Mouse (Mus musculus): ENCODE measurements around the gene Tradd. TPM values are rescaled to one million over a fixed set of nuclear protein-coding genes. Genes with fewer than 3 reads are reported as not detected.

Gene Tradd
- polyA plus RNA-seq (2012; ENCODE audit: insufficient read depth, insufficient read length, missing spikeins) = 23.6 and 26.2 TPM in 2 replicates

GRCm38 (mm10) chr8:105264024-105264982 lies at the start of gene Tradd, which contains the start of gene Fbxl8:
TSS of gene Tradd (minus strand) at chr8:105264609.
TSS of gene Fbxl8 (plus strand) at chr8:105264648.
- Histone ChIP-seq H3K4me3 (ENCODE audit: insufficient read depth, low read length) (peak within 1 kb of the TSS; percentile 84), H3K4me1 (ENCODE audit: control insufficient read depth, insufficient read depth, low read length) (peaks cover 29% of the 10 kb centered on the region), H3K27ac (ENCODE audit: insufficient read depth, low read depth, low read length) (peak within 1 kb of the TSS; percentile 42)
- no peak for TF ChIP-seq CTCF (IDR thresholded peaks at IDR 0.05; ENCODE audit: low read depth, low read length)

DNA sequence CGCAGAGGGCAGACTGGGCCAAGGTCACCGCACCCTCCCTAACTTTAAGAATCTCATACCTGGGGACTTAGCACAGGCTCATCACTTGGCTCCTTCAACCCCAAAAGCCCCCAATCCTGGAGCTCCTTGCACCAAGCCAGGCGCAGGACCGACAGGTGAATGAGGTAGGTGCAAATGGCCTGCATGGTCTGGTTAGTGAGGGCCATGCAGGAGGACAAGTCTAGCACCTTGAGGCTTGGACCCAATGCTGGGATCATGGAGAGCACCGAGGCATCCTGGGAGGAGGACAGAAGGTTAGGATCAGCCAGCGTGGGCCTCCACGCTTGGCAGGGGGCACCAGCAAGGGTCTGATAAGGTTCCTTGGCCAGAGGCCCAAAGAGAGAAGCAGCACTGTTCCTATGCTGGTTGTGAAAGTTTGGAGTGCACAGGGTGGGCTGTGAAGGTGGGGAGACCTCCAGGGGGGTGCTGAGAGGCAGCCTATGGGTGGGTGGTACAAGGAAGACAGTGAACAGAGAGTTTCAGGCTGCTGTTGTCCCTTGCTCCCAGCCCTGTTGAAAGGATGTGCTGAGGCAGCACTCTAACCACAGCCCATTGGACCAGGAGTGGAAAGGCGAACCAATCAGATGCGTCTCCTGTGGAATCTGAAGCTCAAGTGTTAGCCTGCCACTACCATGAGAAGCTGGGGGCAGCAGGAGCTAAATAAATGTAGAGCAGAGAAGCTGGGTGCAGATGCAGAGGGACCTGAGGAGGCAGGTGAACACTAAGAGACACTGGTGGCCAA lies 49.4 kb upstream of the Tradd start:
- TF ChIP-seq CTCF (IDR thresholded peaks at IDR 0.05; ENCODE audit: low read depth, low read length) (no peak), POLR2A (IDR thresholded peaks at IDR 0.05; ENCODE audit: borderline replicate concordance, low read depth, low read length) (no peak)
- Histone ChIP-seq H3K27ac (ENCODE audit: insufficient read depth, low read depth, low read length) (no peak overlapping the region), H3K4me1 (ENCODE audit: control insufficient read depth, insufficient read depth, low read length) (peaks cover 9% of the 10 kb centered on the region), H3K4me3 (ENCODE audit: insufficient read depth, low read length) (no peak overlapping the region)

GRCm38 (mm10) chr8:105312891-105313481 lies 48.6 kb upstream of the Tradd start:
- Histone ChIP-seq H3K27ac (ENCODE audit: insufficient read depth, low read depth, low read length) (no peak overlapping the region), H3K4me3 (ENCODE audit: insufficient read depth, low read length) (no peak overlapping the region), H3K4me1 (ENCODE audit: control insufficient read depth, insufficient read depth, low read length) (peaks cover 9% of the 10 kb centered on the region)
- TF ChIP-seq CTCF (IDR thresholded peaks at IDR 0.05; ENCODE audit: low read depth, low read length) (no peak), POLR2A (IDR thresholded peaks at IDR 0.05; ENCODE audit: borderline replicate concordance, low read depth, low read length) (no peak)

GRCm38 (mm10) chr8:105311718-105312117 lies 47.3 kb upstream of the Tradd start:
- Histone ChIP-seq H3K4me3 (ENCODE audit: insufficient read depth, low read length) (no peak overlapping the region), H3K27ac (ENCODE audit: insufficient read depth, low read depth, low read length) (no peak overlapping the region), H3K4me1 (ENCODE audit: control insufficient read depth, insufficient read depth, low read length) (peaks cover 6% of the 10 kb centered on the region)
- no peak for TF ChIP-seq POLR2A (IDR thresholded peaks at IDR 0.05; ENCODE audit: borderline replicate concordance, low read depth, low read length)
- TF ChIP-seq CTCF (IDR thresholded peaks at IDR 0.05; ENCODE audit: low read depth, low read length) = no peak

- H3K4me3 ChIP-seq (ENCODE audit: insufficient read depth, low read length) = no peak overlapping the region
- no peak for TF ChIP-seq POLR2A (IDR thresholded peaks at IDR 0.05; ENCODE audit: borderline replicate concordance, low read depth, low read length)
- TF ChIP-seq CTCF (IDR thresholded peaks at IDR 0.05; ENCODE audit: low read depth, low read length) = no peak
- H3K27ac ChIP-seq (ENCODE audit: insufficient read depth, low read depth, low read length) = no peak overlapping the region
- H3K4me1 ChIP-seq (ENCODE audit: control insufficient read depth, insufficient read depth, low read length) = peaks cover 6% of the 10 kb centered on the region
Observed at GRCm38 (mm10) chr8:105310118-105310517, 45.7 kb upstream of the Tradd start.

GRCm38 (mm10) chr8:105309142-105309847 lies 44.9 kb upstream of the Tradd start:
- TF ChIP-seq POLR2A (IDR thresholded peaks at IDR 0.05; ENCODE audit: borderline replicate concordance, low read depth, low read length) (no peak), CTCF (IDR thresholded peaks at IDR 0.05; ENCODE audit: low read depth, low read length) (no peak)
- H3K4me1 ChIP-seq (ENCODE audit: control insufficient read depth, insufficient read depth, low read length) = peaks cover 11% of the 10 kb centered on the region
- H3K4me3 ChIP-seq (ENCODE audit: insufficient read depth, low read length) = no peak overlapping the region
- no peak overlapping the region for H3K27ac ChIP-seq (ENCODE audit: insufficient read depth, low read depth, low read length)

GRCm38 (mm10) chr8:105308428-105308827 lies 44.0 kb upstream of the Tradd start:
- peaks cover 20% of the 10 kb centered on the region for H3K4me1 ChIP-seq (ENCODE audit: control insufficient read depth, insufficient read depth, low read length)

DNA sequence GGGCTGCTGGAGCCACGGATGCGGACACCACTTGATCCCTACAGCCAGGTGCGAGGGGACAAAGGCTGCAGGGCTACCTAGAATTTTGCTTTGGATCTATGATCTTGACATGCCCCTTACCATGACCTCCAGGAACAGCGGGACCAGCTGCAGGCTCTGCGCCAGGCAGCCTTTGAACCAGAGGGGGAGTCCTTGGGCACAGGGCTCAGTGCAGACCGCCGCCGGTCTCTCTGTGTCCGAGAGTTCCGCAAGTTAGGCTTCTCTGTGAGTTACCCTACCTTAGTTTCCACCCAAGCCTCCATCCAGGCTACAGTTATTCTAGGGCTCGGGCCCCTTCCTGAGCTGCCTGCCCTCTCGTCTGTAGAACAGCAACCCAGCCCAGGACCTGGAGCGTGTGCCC lies 43.3 kb upstream of the Tradd start:
- H3K4me1 ChIP-seq (ENCODE audit: control insufficient read depth, insufficient read depth, low read length) = peaks cover 25% of the 10 kb centered on the region
- TF ChIP-seq POLR2A (IDR thresholded peaks at IDR 0.05; ENCODE audit: borderline replicate concordance, low read depth, low read length) (no peak), CTCF (IDR thresholded peaks at IDR 0.05; ENCODE audit: low read depth, low read length) (no peak)
- H3K4me3 ChIP-seq (ENCODE audit: insufficient read depth, low read length) = no peak overlapping the region
- H3K27ac ChIP-seq (ENCODE audit: insufficient read depth, low read depth, low read length) = no peak overlapping the region

More at GRCm38 (mm10) chr8:105308428-105308827, 44.0 kb upstream of the Tradd start:
- no peak overlapping the region for H3K27ac ChIP-seq (ENCODE audit: insufficient read depth, low read depth, low read length)
- H3K4me3 ChIP-seq (ENCODE audit: insufficient read depth, low read length) = no peak overlapping the region
- no peak for TF ChIP-seq CTCF (IDR thresholded peaks at IDR 0.05; ENCODE audit: low read depth, low read length)
- TF ChIP-seq POLR2A (IDR thresholded peaks at IDR 0.05; ENCODE audit: borderline replicate concordance, low read depth, low read length) = no peak

- TF ChIP-seq POLR2A (IDR thresholded peaks at IDR 0.05; ENCODE audit: borderline replicate concordance, low read depth, low read length) = no peak
- TF ChIP-seq CTCF (IDR thresholded peaks at IDR 0.05; ENCODE audit: low read depth, low read length) = no peak
- Histone ChIP-seq H3K4me1 (ENCODE audit: control insufficient read depth, insufficient read depth, low read length) (peaks cover 38% of the 10 kb centered on the region), H3K4me3 (ENCODE audit: insufficient read depth, low read length) (no peak overlapping the region), H3K27ac (ENCODE audit: insufficient read depth, low read depth, low read length) (no peak overlapping the region)
Observed at GRCm38 (mm10) chr8:105306146-105306691, 41.8 kb upstream of the Tradd start.

Measured in bone marrow macrophage, adult 2 months (primary cell).